Mouse (Mus musculus): Measurements from ENCODE around the gene Kat14.

DNA sequence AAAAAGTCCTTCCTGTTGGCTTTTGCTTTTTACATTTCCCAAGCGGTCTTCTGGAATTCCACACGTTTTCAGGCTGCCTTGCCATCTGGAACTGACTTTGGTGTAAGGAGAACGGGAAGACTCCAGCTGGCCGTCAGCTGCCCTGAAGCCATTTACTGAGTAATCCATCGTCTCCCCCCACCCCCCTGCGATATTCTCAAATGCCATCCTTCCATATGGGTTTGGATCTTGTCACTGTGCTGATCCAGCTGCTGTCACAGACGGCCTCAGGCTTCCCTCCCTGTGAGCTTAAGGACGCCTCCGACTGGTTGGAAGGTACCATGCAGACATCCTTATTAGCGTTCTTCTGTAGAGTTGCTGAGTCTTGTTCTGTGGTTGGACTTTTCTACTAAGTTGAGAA, 66.9 kb downstream of the Kat14 start:
- TF ChIP-seq TBP (IDR thresholded peaks at IDR 0.05; ENCODE audit: low read depth, low read length) = no peak
- no peak for TF ChIP-seq MAX (IDR thresholded peaks at IDR 0.05; ENCODE audit: low read length)
